Mouse (Mus musculus): ENCODE measurements around the gene Rbfox2. TPM values are rescaled to one million over a fixed set of nuclear protein-coding genes. Genes with fewer than 3 reads are reported as not detected.
A peak's percentile ranks its signal among the peaks of the same experiment; 100 is the strongest.
"Not testable (repeated sequence)": the region's sequence is repeated elsewhere in the genome, so short reads cannot be mapped to it uniquely, and the experiment has no call there.

Rbfox2 gene
- total and polyA plus RNA-seq, 2 experiments: 17.4 to 21.5 TPM

GRCm38 (mm10) chr15:77336968-77337341 is 30.2 kb upstream of the Rbfox2 start:
- H3K27me3 ChIP-seq (ENCODE audit: control insufficient read depth, insufficient read depth, low read length): no peaks in the 10 kb centered on the region
- no peaks in the 10 kb centered on the region for H3K79me2 ChIP-seq (ENCODE audit: control insufficient read depth, insufficient read depth, low read length)
- peak overlapping the region; percentile 52 for H3K9ac ChIP-seq (ENCODE audit: low read depth, low read length)
- DNase-seq (ENCODE audit: extremely low read depth, low read depth, low spot score): no peak
- 37% methylated on average over 9 of the region's 9 CpGs for WGBS
- H3K4me1 ChIP-seq (ENCODE audit: control insufficient read depth, insufficient read depth, low read length): peaks cover 23% of the 10 kb centered on the region
- TF ChIP-seq CTCF (IDR thresholded peaks at IDR 0.05; ENCODE audit: low read depth, low read length) (no peak), POLR2A (IDR thresholded peaks at IDR 0.05; ENCODE audit: extremely low read depth, insufficient read depth, low read length) (no peak)
- H3K4me3 ChIP-seq (ENCODE audit: insufficient read depth, low read depth, low read length): peak overlapping the region; percentile 3
- H3K36me3 ChIP-seq (ENCODE audit: control insufficient read depth, insufficient read depth, low read length): no peaks in the 10 kb centered on the region
- H3K27ac ChIP-seq (replicated peaks; ENCODE audit: insufficient read depth, low read depth, low read length): peak overlapping the region; percentile 67

- Histone ChIP-seq H3K4me1 (ENCODE audit: control insufficient read depth, insufficient read depth, low read length) (peaks cover 23% of the 10 kb centered on the region), H3K4me3 (ENCODE audit: insufficient read depth, low read depth, low read length) (peak overlapping the region; percentile 30), H3K27ac (replicated peaks; ENCODE audit: insufficient read depth, low read depth, low read length) (peak overlapping the region; percentile 73), H3K36me3 (ENCODE audit: control insufficient read depth, insufficient read depth, low read length) (no peaks in the 10 kb centered on the region), H3K9ac (ENCODE audit: low read depth, low read length) (peak overlapping the region; percentile 52), H3K27me3 (ENCODE audit: control insufficient read depth, insufficient read depth, low read length) (no peaks in the 10 kb centered on the region), H3K79me2 (ENCODE audit: control insufficient read depth, insufficient read depth, low read length) (no peaks in the 10 kb centered on the region)
- DNase-seq (ENCODE audit: extremely low read depth, low read depth, low spot score): peak; percentile 69
- TF ChIP-seq CTCF (IDR thresholded peaks at IDR 0.05; ENCODE audit: low read depth, low read length) (peak; percentile 69), POLR2A (IDR thresholded peaks at IDR 0.05; ENCODE audit: extremely low read depth, insufficient read depth, low read length) (no peak)
- under 1% methylated on average over 32 of the region's 32 CpGs for WGBS
These were observed 29.6 kb upstream of the Rbfox2 start for GRCm38 (mm10) chr15:77336287-77336967.

GRCm38 (mm10) chr15:77335185-77335584 is 28.4 kb upstream of the Rbfox2 start:
- H3K4me1 ChIP-seq (ENCODE audit: control insufficient read depth, insufficient read depth, low read length): peaks cover 24% of the 10 kb centered on the region
- not testable (repeated sequence) for H3K79me2 ChIP-seq (ENCODE audit: control insufficient read depth, insufficient read depth, low read length); H3K27ac ChIP-seq (replicated peaks; ENCODE audit: insufficient read depth, low read depth, low read length); H3K4me3 ChIP-seq (ENCODE audit: insufficient read depth, low read depth, low read length); H3K27me3 ChIP-seq (ENCODE audit: control insufficient read depth, insufficient read depth, low read length); H3K36me3 ChIP-seq (ENCODE audit: control insufficient read depth, insufficient read depth, low read length); H3K9ac ChIP-seq (ENCODE audit: low read depth, low read length); DNase-seq (ENCODE audit: extremely low read depth, low read depth, low spot score)
- 95% methylated on average over 3 of the region's 3 CpGs for WGBS

- no peaks in the 10 kb centered on the region for H3K36me3 ChIP-seq (ENCODE audit: control insufficient read depth, insufficient read depth, low read length)
- no peak for DNase-seq (ENCODE audit: extremely low read depth, low read depth, low spot score)
- no peak overlapping the region for H3K27ac ChIP-seq (replicated peaks; ENCODE audit: insufficient read depth, low read depth, low read length)
- no peak overlapping the region for H3K9ac ChIP-seq (ENCODE audit: low read depth, low read length)
- TF ChIP-seq POLR2A (IDR thresholded peaks at IDR 0.05; ENCODE audit: extremely low read depth, insufficient read depth, low read length) (no peak), CTCF (IDR thresholded peaks at IDR 0.05; ENCODE audit: low read depth, low read length) (no peak)
- no peaks in the 10 kb centered on the region for H3K27me3 ChIP-seq (ENCODE audit: control insufficient read depth, insufficient read depth, low read length)
- no peak overlapping the region for H3K4me3 ChIP-seq (ENCODE audit: insufficient read depth, low read depth, low read length)
- H3K79me2 ChIP-seq (ENCODE audit: control insufficient read depth, insufficient read depth, low read length): no peaks in the 10 kb centered on the region
- 44% methylated on average over 7 of the region's 7 CpGs for WGBS
- H3K4me1 ChIP-seq (ENCODE audit: control insufficient read depth, insufficient read depth, low read length): peaks cover 17% of the 10 kb centered on the region
These were observed 25.6 kb upstream of the Rbfox2 start for GRCm38 (mm10) chr15:77332272-77332991.

GRCm38 (mm10) chr15:77331444-77331843 is 24.6 kb upstream of the Rbfox2 start:
- DNase-seq (ENCODE audit: extremely low read depth, low read depth, low spot score): no peak
- Histone ChIP-seq H3K36me3 (ENCODE audit: control insufficient read depth, insufficient read depth, low read length) (no peaks in the 10 kb centered on the region), H3K27ac (replicated peaks; ENCODE audit: insufficient read depth, low read depth, low read length) (0 out of 2 replicates have a peak overlapping the region, but pooled peaks have one; percentile 6), H3K79me2 (ENCODE audit: control insufficient read depth, insufficient read depth, low read length) (no peaks in the 10 kb centered on the region), H3K4me3 (ENCODE audit: insufficient read depth, low read depth, low read length) (no peak overlapping the region), H3K27me3 (ENCODE audit: control insufficient read depth, insufficient read depth, low read length) (no peaks in the 10 kb centered on the region), H3K9ac (ENCODE audit: low read depth, low read length) (no peak overlapping the region), H3K4me1 (ENCODE audit: control insufficient read depth, insufficient read depth, low read length) (peaks cover 12% of the 10 kb centered on the region)
- WGBS: 86% methylated on average over 4 of the region's 4 CpGs
- TF ChIP-seq CTCF (IDR thresholded peaks at IDR 0.05; ENCODE audit: low read depth, low read length): no peak

DNA sequence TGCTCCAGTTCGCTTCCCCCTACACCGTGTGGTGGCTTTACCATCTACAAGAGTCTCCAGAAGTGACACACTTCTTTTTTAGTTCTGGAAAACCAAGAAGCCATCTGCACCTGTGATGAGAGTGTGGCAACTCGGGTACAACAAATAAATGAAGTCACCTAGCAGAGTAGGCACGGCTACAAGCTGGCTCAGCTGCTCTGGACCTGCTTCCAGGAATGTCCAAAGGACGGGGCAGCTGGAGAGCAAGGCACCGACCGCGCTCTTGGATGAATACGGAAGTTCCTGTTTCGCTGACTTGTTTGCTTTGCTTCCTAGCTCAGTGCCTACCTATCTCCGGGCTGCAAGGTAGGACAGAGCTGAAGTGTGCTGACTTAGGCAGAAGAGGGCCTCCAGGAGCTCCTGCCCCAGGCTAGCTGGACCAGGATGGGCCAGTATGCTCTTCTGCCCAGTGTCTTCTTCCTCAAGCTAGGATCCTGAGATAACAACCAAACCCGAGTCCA is 22.9 kb upstream of the Rbfox2 start:
- peak; percentile 93 for DNase-seq (ENCODE audit: extremely low read depth, low read depth, low spot score)
- H3K27ac ChIP-seq (replicated peaks; ENCODE audit: insufficient read depth, low read depth, low read length): peak overlapping the region; percentile 75
- H3K27me3 ChIP-seq (ENCODE audit: control insufficient read depth, insufficient read depth, low read length): no peaks in the 10 kb centered on the region
- no peaks in the 10 kb centered on the region for H3K36me3 ChIP-seq (ENCODE audit: control insufficient read depth, insufficient read depth, low read length)
- no peak overlapping the region for H3K4me3 ChIP-seq (ENCODE audit: insufficient read depth, low read depth, low read length)
- peak overlapping the region; percentile 49 for H3K9ac ChIP-seq (ENCODE audit: low read depth, low read length)
- WGBS: 24% methylated on average over 12 of the region's 12 CpGs
- no peaks in the 10 kb centered on the region for H3K79me2 ChIP-seq (ENCODE audit: control insufficient read depth, insufficient read depth, low read length)
- TF ChIP-seq CTCF (IDR thresholded peaks at IDR 0.05; ENCODE audit: low read depth, low read length) (no peak), POLR2A (IDR thresholded peaks at IDR 0.05; ENCODE audit: extremely low read depth, insufficient read depth, low read length) (no peak)
- peaks cover 6% of the 10 kb centered on the region for H3K4me1 ChIP-seq (ENCODE audit: control insufficient read depth, insufficient read depth, low read length)

All from liver, adult 2 months (tissue).